Mouse (Mus musculus): ENCODE results near the gene Ms4a6d.
"Not testable (repeated sequence)": the region's sequence is repeated elsewhere in the genome, so short reads cannot be mapped to it uniquely, and the experiment has no call there.

The Ms4a6d gene

DNA sequence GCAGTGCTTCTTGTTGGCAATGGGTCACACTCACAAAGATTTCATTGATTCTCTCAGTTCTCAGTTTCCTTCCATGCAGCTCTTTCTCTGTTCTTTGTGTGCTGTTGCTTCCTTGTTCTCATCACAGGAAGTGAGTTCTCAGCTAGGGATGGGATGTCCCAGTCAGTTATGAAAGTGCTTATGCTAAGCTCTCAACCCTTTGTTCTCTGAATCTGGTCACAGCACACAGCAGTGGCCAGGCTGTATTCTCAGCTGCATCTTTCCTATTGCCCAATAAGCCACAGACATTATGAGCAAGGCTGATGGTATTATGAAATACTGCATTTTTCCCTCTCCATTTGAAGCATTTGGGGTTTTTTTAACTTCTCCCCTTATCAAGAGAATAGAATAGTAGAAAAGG is 45.1 kb downstream of the Ms4a6d start:
- DNase-seq (ENCODE audit: inconsistent ontology term): peak; percentile 3

- DNase-seq (ENCODE audit: inconsistent ontology term): no peak
These were observed 49.9 kb downstream of the Ms4a6d start for GRCm38 (mm10) chr19:11554726-11555125.

DNA sequence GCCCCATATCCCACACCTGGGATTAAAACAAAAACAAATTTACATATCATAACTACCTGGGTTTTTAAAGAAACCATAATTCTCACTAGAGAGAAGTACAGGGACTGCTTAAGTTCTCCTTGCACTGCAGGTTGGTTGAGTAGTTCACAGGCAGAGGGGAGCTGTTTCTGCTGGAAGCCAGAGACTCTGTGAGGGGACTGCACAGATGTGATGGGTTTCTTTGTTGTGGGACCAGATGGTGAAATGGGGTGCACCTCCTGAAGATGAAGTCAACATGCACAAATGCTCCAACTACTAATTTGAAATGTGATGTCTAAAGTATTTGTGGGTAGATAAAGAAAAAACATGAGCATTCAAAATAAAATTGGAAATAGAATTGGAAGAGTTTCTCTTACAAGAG is 56.7 kb downstream of the Ms4a6d start:
- no peak for DNase-seq (ENCODE audit: inconsistent ontology term)

DNA sequence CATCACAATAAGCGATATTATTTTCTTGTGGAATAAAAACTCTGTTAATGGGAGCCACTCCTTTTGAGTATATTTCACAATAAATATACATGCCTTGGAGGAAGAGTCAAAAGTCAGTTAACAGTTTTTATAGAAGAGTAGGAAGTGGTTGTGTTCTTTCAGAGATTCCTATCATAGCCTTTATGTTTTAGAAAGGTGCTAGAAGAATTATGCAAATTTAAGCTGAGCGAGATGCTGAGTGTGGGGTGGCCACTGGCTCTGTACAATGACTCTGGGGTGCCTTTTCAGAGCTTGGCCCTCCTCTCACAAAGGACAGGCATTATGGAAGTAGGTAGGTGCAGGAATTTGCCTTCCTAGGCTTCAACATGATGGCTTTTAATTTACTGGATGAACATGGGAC is 60.3 kb downstream of the Ms4a6d start:
- DNase-seq (ENCODE audit: inconsistent ontology term): not testable (repeated sequence)

- not testable (repeated sequence) for DNase-seq (ENCODE audit: inconsistent ontology term)
These were observed 64.4 kb downstream of the Ms4a6d start for GRCm38 (mm10) chr19:11540166-11540821.

- no peak for DNase-seq (ENCODE audit: inconsistent ontology term)
These were observed 67.3 kb downstream of the Ms4a6d start for GRCm38 (mm10) chr19:11537336-11537735.
